35 mouse cellular contexts compared by ENCODE assay signal in genomic region chr2:146008801-146009200, GRCm38 (mm10).
"Had no signal": no experiment of that assay in that cellular context is flagged by ENCODE, and none has a peak within 500 bp of the region (broad histone marks: within the 10 kb centered on the region; RNA-seq: fewer than 3 reads in every experiment).

No protein-coding gene starts in this region.

- H3K36me3 ChIP-seq: heart, embryonic 10.5 days; heart, embryonic 12.5 days; heart, embryonic 13.5 days; heart, embryonic 15.5 days; hindbrain, embryonic 10.5 days; hindbrain, embryonic 12.5 days; hindbrain, embryonic 13.5 days; hindbrain, embryonic 15.5 days; intestine, embryonic 15.5 days; kidney, embryonic 15.5 days had no signal

- H3K9ac ChIP-seq: heart, embryonic 12.5 days; heart, embryonic 13.5 days; heart, embryonic 15.5 days; hindbrain, embryonic 12.5 days; hindbrain, embryonic 13.5 days; hindbrain, embryonic 14.5 days; hindbrain, embryonic 15.5 days; intestine, embryonic 15.5 days; kidney, embryonic 15.5 days had no signal

- ATAC-seq: hindbrain, embryonic 16.5 days; hindbrain, postnatal 0 days; inflammation-experienced regulatory T-cells, adult 6 months; intestine, embryonic 15.5 days; intestine, embryonic 16.5 days; intestine, postnatal 0 days had no signal

- H3K4me1 ChIP-seq: heart, embryonic 15.5 days; hindbrain, embryonic 13.5 days; hindbrain, embryonic 15.5 days; intestine, embryonic 15.5 days; kidney, embryonic 15.5 days had no signal

- H3K4me3 ChIP-seq: heart, embryonic 10.5 days; heart, embryonic 12.5 days; heart, embryonic 13.5 days; heart, embryonic 15.5 days; hindbrain, embryonic 10.5 days; hindbrain, embryonic 12.5 days; hindbrain, embryonic 13.5 days; hindbrain, embryonic 15.5 days; intestine, embryonic 15.5 days; kidney, embryonic 15.5 days; layer of hippocampus, adult 2 months had no signal

- H3K9me3 ChIP-seq: heart, embryonic 10.5 days; heart, embryonic 12.5 days; heart, embryonic 13.5 days; heart, embryonic 15.5 days; hindbrain, embryonic 10.5 days; hindbrain, embryonic 12.5 days; hindbrain, embryonic 13.5 days; hindbrain, embryonic 15.5 days; intestine, embryonic 15.5 days; kidney, embryonic 15.5 days had no signal

- H3K27ac ChIP-seq: heart, embryonic 10.5 days; heart, embryonic 13.5 days; heart, embryonic 15.5 days; hindbrain, embryonic 10.5 days; hindbrain, embryonic 12.5 days; hindbrain, embryonic 13.5 days; hindbrain, embryonic 14.5 days; hindbrain, embryonic 15.5 days; hindbrain, postnatal 0 days; intestine, embryonic 15.5 days; kidney, embryonic 15.5 days; kidney, postnatal 0 days; layer of hippocampus, adult 2 months had no signal

- H3K4me2 ChIP-seq: heart, embryonic 11.5 days; heart, embryonic 12.5 days; heart, embryonic 13.5 days; heart, embryonic 15.5 days; hindbrain, embryonic 12.5 days; hindbrain, embryonic 13.5 days; hindbrain, embryonic 14.5 days; hindbrain, embryonic 15.5 days; intestine, embryonic 15.5 days; kidney, embryonic 15.5 days had no signal

- DNase-seq: heart, postnatal 10 days; heart, postnatal 14 days; heart, postnatal 36 days; heart, postnatal 4 days; kidney, adult 11 months; kidney, adult 18-20 months; kidney, adult 2 months; kidney, adult 8-10 months; kidney, adult 9 months; kidney, postnatal 10 days; kidney, postnatal 14 days; kidney, postnatal 25 days; kidney, postnatal 36 days; kidney, postnatal 4 days; layer of hippocampus, adult 9-11 months; layer of hippocampus, postnatal 36 days had no signal

- H3K27me3 ChIP-seq: heart, embryonic 12.5 days; heart, embryonic 13.5 days; heart, embryonic 15.5 days; hindbrain, embryonic 12.5 days; hindbrain, embryonic 13.5 days; hindbrain, embryonic 15.5 days; intestine, embryonic 15.5 days; kidney, embryonic 15.5 days had no signal
